Mouse (Mus musculus): ENCODE measurements around the gene Mto1. TPM values are rescaled to one million over a fixed set of nuclear protein-coding genes. Genes with fewer than 3 reads are reported as not detected.

Gene Mto1
- 27.3 and 28.8 TPM in 2 replicates for polyA plus RNA-seq (2015; fragmentation: Nextera tagmentation; extraction: Ambion mirVana)

GRCm38 (mm10) chr9:78447973-78448873 lies at the start of gene Mto1, which contains the start of gene Gm17324:
Gene Mto1, plus strand, starts transcription at chr9:78448208.
Gene Gm17324, minus strand, starts transcription at chr9:78448786.
- under 1% methylated on average over 95 of the region's 96 CpGs for WGBS
- H3K9ac ChIP-seq = peak within 1 kb of the TSS; percentile 90
- H3K4me1 ChIP-seq (replicated peaks) = peaks cover 14% of the 10 kb centered on the region
- peak within 1 kb of the TSS; percentile 73 for H3K4me2 ChIP-seq
- H3K27ac ChIP-seq = peak within 1 kb of the TSS; percentile 95
- peaks cover 19% of the 10 kb centered on the region for H3K36me3 ChIP-seq
- H3K27me3 ChIP-seq = peaks cover 39% of the 10 kb centered on the region
- no peaks in the 10 kb centered on the region for H3K9me3 ChIP-seq
- H3K4me3 ChIP-seq = peak within 1 kb of the TSS; percentile 92
- ATAC-seq (ENCODE audit: low FRiP score) = peak; percentile 93

GRCm38 (mm10) chr9:78400570-78400969 lies 47.4 kb upstream of the Mto1 start:
- no peak for ATAC-seq (ENCODE audit: low FRiP score)
- Histone ChIP-seq H3K27ac (no peak overlapping the region), H3K9me3 (no peaks in the 10 kb centered on the region), H3K4me2 (no peak overlapping the region), H3K4me1 (replicated peaks) (peaks cover 7% of the 10 kb centered on the region), H3K9ac (no peak overlapping the region), H3K27me3 (peaks cover 36% of the 10 kb centered on the region), H3K4me3 (no peak overlapping the region), H3K36me3 (no peaks in the 10 kb centered on the region)
- WGBS = 92% methylated on average over 5 of the region's 5 CpGs

GRCm38 (mm10) chr9:78401596-78401995 lies 46.4 kb upstream of the Mto1 start:
- H3K27ac ChIP-seq = no peak overlapping the region
- H3K4me3 ChIP-seq = no peak overlapping the region
- H3K9me3 ChIP-seq = no peaks in the 10 kb centered on the region
- ATAC-seq (ENCODE audit: low FRiP score) = no peak
- no peaks in the 10 kb centered on the region for H3K4me1 ChIP-seq (replicated peaks)
- peaks cover 25% of the 10 kb centered on the region for H3K27me3 ChIP-seq
- H3K4me2 ChIP-seq = no peak overlapping the region
- WGBS = 89% methylated on average over 7 of the region's 7 CpGs
- H3K36me3 ChIP-seq = no peaks in the 10 kb centered on the region
- H3K9ac ChIP-seq = no peak overlapping the region

- 0 out of 2 replicates have a peak, but pooled peaks cover 4% of the 10 kb centered on the region for H3K4me1 ChIP-seq (replicated peaks)
- peak; percentile 43; the same call in 1 of the 2 replicates for ATAC-seq (ENCODE audit: low FRiP score)
- H3K4me3 ChIP-seq = peak overlapping the region; percentile 32
- H3K9me3 ChIP-seq = no peaks in the 10 kb centered on the region
- no peaks in the 10 kb centered on the region for H3K36me3 ChIP-seq
- H3K27me3 ChIP-seq = 0 out of 2 replicates have a peak, but pooled peaks cover 5% of the 10 kb centered on the region
- H3K9ac ChIP-seq = peak overlapping the region; percentile 58
- 26% methylated on average over 27 of the region's 27 CpGs for WGBS
- no peak overlapping the region for H3K27ac ChIP-seq
- H3K4me2 ChIP-seq = peak overlapping the region; percentile 56
Observed at GRCm38 (mm10) chr9:78427362-78427781, 20.6 kb upstream of the Mto1 start.

- 0 out of 2 replicates have a peak, but pooled peaks cover 4% of the 10 kb centered on the region for H3K4me1 ChIP-seq (replicated peaks)
- no peaks in the 10 kb centered on the region for H3K36me3 ChIP-seq
- no peak overlapping the region for H3K27ac ChIP-seq
- 0 out of 2 replicates have a peak, but pooled peaks cover 5% of the 10 kb centered on the region for H3K27me3 ChIP-seq
- no peak overlapping the region for H3K4me3 ChIP-seq
- no peaks in the 10 kb centered on the region for H3K9me3 ChIP-seq
- H3K9ac ChIP-seq = no peak overlapping the region
- WGBS = 88% methylated on average over 6 of the region's 6 CpGs
- ATAC-seq (ENCODE audit: low FRiP score) = no peak
- no peak overlapping the region for H3K4me2 ChIP-seq
Observed at GRCm38 (mm10) chr9:78428185-78428584, 19.8 kb upstream of the Mto1 start.

- no peak overlapping the region for H3K4me2 ChIP-seq
- H3K9ac ChIP-seq = no peak overlapping the region
- H3K27me3 ChIP-seq = 0 out of 2 replicates have a peak, but pooled peaks cover 5% of the 10 kb centered on the region
- H3K36me3 ChIP-seq = no peaks in the 10 kb centered on the region
- no peaks in the 10 kb centered on the region for H3K9me3 ChIP-seq
- WGBS = 85% methylated on average over 4 of the region's 4 CpGs
- 0 out of 2 replicates have a peak, but pooled peaks cover 4% of the 10 kb centered on the region for H3K4me1 ChIP-seq (replicated peaks)
- no peak for ATAC-seq (ENCODE audit: low FRiP score)
- H3K4me3 ChIP-seq = no peak overlapping the region
- H3K27ac ChIP-seq = no peak overlapping the region
Observed at GRCm38 (mm10) chr9:78428870-78429432, 19.1 kb upstream of the Mto1 start.

DNA sequence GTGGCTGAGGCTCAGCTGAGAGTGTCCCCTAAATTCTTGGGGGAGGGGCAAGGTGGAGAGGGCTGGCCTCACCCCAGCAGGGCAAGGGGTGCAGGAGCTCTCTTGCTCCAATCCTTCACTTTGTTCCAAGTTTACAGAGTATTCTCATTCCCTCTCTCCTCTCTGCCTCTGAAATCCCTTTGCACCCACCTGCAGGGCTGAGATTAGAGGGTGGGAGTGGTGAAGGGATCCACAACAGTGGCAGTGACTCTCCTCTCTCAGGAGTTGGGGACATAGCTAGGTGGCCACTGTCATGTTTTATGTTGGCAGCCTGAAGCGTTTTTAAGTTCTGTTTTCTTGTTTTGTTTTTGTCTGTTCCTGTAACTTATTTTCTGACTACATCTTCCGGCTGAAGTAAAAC lies 18.5 kb upstream of the Mto1 start:
- 63% methylated on average over 2 of the region's 2 CpGs for WGBS
- Histone ChIP-seq H3K9ac (no peak overlapping the region), H3K4me2 (no peak overlapping the region), H3K36me3 (no peaks in the 10 kb centered on the region), H3K27ac (no peak overlapping the region), H3K4me1 (replicated peaks) (0 out of 2 replicates have a peak, but pooled peaks cover 4% of the 10 kb centered on the region), H3K27me3 (0 out of 2 replicates have a peak, but pooled peaks cover 5% of the 10 kb centered on the region), H3K9me3 (no peaks in the 10 kb centered on the region), H3K4me3 (no peak overlapping the region)
- no peak for ATAC-seq (ENCODE audit: low FRiP score)

GRCm38 (mm10) chr9:78430486-78430885 lies 17.5 kb upstream of the Mto1 start:
- no peak overlapping the region for H3K4me2 ChIP-seq
- H3K27ac ChIP-seq = no peak overlapping the region
- WGBS = 83% methylated on average over 6 of the region's 6 CpGs
- no peak overlapping the region for H3K4me3 ChIP-seq
- no peaks in the 10 kb centered on the region for H3K9me3 ChIP-seq
- no peak for ATAC-seq (ENCODE audit: low FRiP score)
- no peak overlapping the region for H3K9ac ChIP-seq
- H3K4me1 ChIP-seq (replicated peaks) = 0 out of 2 replicates have a peak, but pooled peaks cover 4% of the 10 kb centered on the region
- no peaks in the 10 kb centered on the region for H3K36me3 ChIP-seq
- H3K27me3 ChIP-seq = 0 out of 2 replicates have a peak, but pooled peaks cover 5% of the 10 kb centered on the region

- 0 out of 2 replicates have a peak, but pooled peaks cover 4% of the 10 kb centered on the region for H3K4me1 ChIP-seq (replicated peaks)
- no peak overlapping the region for H3K4me2 ChIP-seq
- H3K36me3 ChIP-seq = no peaks in the 10 kb centered on the region
- no peak overlapping the region for H3K4me3 ChIP-seq
- 87% methylated on average over 5 of the region's 5 CpGs for WGBS
- 0 out of 2 replicates have a peak, but pooled peaks cover 5% of the 10 kb centered on the region for H3K27me3 ChIP-seq
- H3K9ac ChIP-seq = no peak overlapping the region
- ATAC-seq (ENCODE audit: low FRiP score) = no peak
- no peak overlapping the region for H3K27ac ChIP-seq
- H3K9me3 ChIP-seq = no peaks in the 10 kb centered on the region
Observed at GRCm38 (mm10) chr9:78432471-78432870, 15.5 kb upstream of the Mto1 start.

DNA sequence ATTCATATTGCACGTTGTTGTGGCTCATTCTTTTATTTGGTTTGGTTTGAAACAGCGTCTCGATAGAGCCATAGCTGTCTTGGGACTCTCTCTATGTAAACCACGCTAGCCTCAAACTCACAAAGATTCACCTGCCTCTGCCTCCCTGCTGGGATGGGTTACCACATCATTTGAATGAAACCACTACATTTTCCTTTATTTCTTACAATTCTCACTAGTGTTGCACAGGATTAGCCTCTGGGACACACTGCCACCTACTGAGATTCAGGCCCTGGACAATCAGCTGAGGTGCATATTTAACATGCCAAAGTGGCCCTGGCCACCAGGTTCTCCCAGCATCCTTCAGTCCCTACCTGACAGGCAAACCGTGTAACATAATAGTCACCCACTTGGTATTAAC lies 8.6 kb upstream of the Mto1 start:
- WGBS = 71% methylated on average over 5 of the region's 5 CpGs
- no peak overlapping the region for H3K9ac ChIP-seq
- no peak overlapping the region for H3K27ac ChIP-seq
- H3K4me2 ChIP-seq = no peak overlapping the region
- ATAC-seq (ENCODE audit: low FRiP score) = no peak
- no peaks in the 10 kb centered on the region for H3K9me3 ChIP-seq
- no peaks in the 10 kb centered on the region for H3K36me3 ChIP-seq
- H3K27me3 ChIP-seq = peaks cover 55% of the 10 kb centered on the region
- no peak overlapping the region for H3K4me3 ChIP-seq
- H3K4me1 ChIP-seq (replicated peaks) = peaks cover 11% of the 10 kb centered on the region

DNA sequence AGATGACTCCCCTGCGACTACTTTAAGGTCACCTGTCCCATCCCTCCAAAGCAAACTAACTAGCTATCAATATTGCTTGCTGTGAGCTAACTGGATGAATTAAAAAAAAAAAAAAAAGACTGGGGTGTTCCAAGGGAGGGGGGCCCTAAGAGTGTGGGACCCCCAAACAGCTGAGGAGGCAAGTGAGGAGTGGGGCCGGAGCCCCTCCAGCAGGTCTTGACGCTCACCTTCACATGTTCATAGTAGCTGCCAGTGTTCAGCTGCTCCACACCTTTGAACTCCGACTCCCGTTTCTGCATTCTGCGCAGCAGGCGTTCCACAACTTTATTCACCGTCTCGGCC lies 5.8 kb upstream of the Mto1 start:
- H3K4me2 ChIP-seq = peak overlapping the region; percentile 70
- ATAC-seq (ENCODE audit: low FRiP score) = peak; percentile 54; the same call in 1 of the 2 replicates
- 5% methylated on average over 9 of the region's 9 CpGs for WGBS
- H3K4me3 ChIP-seq = peak overlapping the region; percentile 44
- H3K9me3 ChIP-seq = no peaks in the 10 kb centered on the region
- H3K36me3 ChIP-seq = no peaks in the 10 kb centered on the region
- peaks cover 82% of the 10 kb centered on the region for H3K27me3 ChIP-seq
- 0 out of 2 replicates have a peak overlapping the region, but pooled peaks have one; percentile 64 for H3K9ac ChIP-seq
- no peak overlapping the region for H3K27ac ChIP-seq
- peaks cover 11% of the 10 kb centered on the region for H3K4me1 ChIP-seq (replicated peaks)
